8 mouse cellular contexts compared by ENCODE assay signal in genomic region chr9:96259753-96260520, GRCm38 (mm10).
A peak's percentile ranks its signal among the peaks of the same experiment; 100 is the strongest.
DNase-seq lines count a peak whose midpoint lies in the region; ATAC-seq and TF ChIP-seq lines count a peak whose summit lies in the region.

No protein-coding gene starts in this region.

- ATAC-seq in lung, postnatal 0 days: no peak
- no peak for ATAC-seq in heart, embryonic 14.5 days (ENCODE audit: insufficient number of reproducible peaks, insufficient read depth, low FRiP score, low read depth)
- peak; percentile 66 for ATAC-seq in megakaryocyte progenitor cell, adult 5-6 weeks (replicated peaks; ENCODE audit: poor library complexity)

- H3K9me3 ChIP-seq in lung, postnatal 0 days (ENCODE audit: low read length): no peaks in the 10 kb centered on the region
- no peaks in the 10 kb centered on the region for H3K9me3 ChIP-seq in heart, embryonic 14.5 days (ENCODE audit: control insufficient read depth, low read length)

- no peak for TF ChIP-seq EP300 in lung, postnatal 0 days (IDR thresholded peaks at IDR 0.05)

- H3K9ac ChIP-seq in lung, postnatal 0 days (replicated peaks; ENCODE audit: low read depth): no peak overlapping the region
- peak overlapping the region; percentile 72 for H3K9ac ChIP-seq in heart, embryonic 14.5 days (ENCODE audit: low read length)

- H3K27ac ChIP-seq in lung, postnatal 0 days (ENCODE audit: low read length): no peak overlapping the region
- no peak overlapping the region for H3K27ac ChIP-seq in heart, embryonic 14.5 days (replicated peaks in 1 of 2; ENCODE audit: control insufficient read depth in 1 of 2, insufficient read depth in 1 of 2, low read depth in 2 of 2, low read length in 2 of 2)

- H3K27me3 ChIP-seq in lung, postnatal 0 days (replicated peaks; ENCODE audit: insufficient read depth, low read length): no peaks in the 10 kb centered on the region
- no peaks in the 10 kb centered on the region for H3K27me3 ChIP-seq in heart, embryonic 14.5 days (ENCODE audit: control insufficient read depth, insufficient read depth, low read length)

- no peaks in the 10 kb centered on the region for H3K36me3 ChIP-seq in lung, postnatal 0 days (ENCODE audit: insufficient read depth, low read length)
- H3K36me3 ChIP-seq in heart, embryonic 14.5 days (ENCODE audit: control insufficient read depth, insufficient read depth, low read length): no peaks in the 10 kb centered on the region

- peak overlapping the region; percentile 22; the same call in 1 of the 2 replicates for H3K4me3 ChIP-seq in lung, postnatal 0 days (ENCODE audit: low read depth, low read length)
- peak overlapping the region; percentile 39 to 44 for H3K4me3 ChIP-seq in heart, embryonic 14.5 days (ENCODE audit: control insufficient read depth in 1 of 2, insufficient read depth in 1 of 2, low read depth in 1 of 2, low read length in 2 of 2)

- no peak for TF ChIP-seq CTCF in lung, postnatal 0 days (IDR thresholded peaks at IDR 0.05)

- H3K4me2 ChIP-seq in lung, postnatal 0 days (replicated peaks; ENCODE audit: low read depth, low read length): peak overlapping the region; percentile 47
- H3K4me2 ChIP-seq in heart, embryonic 14.5 days (ENCODE audit: low read length): peak overlapping the region; percentile 67

- H3K4me1 ChIP-seq in lung, postnatal 0 days (ENCODE audit: insufficient read depth, low read depth, low read length): no peaks in the 10 kb centered on the region
- H3K4me1 ChIP-seq in heart, embryonic 14.5 days (ENCODE audit: control insufficient read depth in 2 of 2, insufficient read depth in 2 of 2, low read length in 2 of 2): peaks cover 0 to 6% of the 10 kb centered on the region in 2 experiments; a peak in 1 of 4 replicates

- DNase-seq in lung, postnatal 0 days (ENCODE audit: low spot score): peak; percentile 16
- DNase-seq in lung, postnatal 36 days: no peak
- DNase-seq in cerebellum, postnatal 14 days: peak; percentile 24 to 43
- peak; percentile 34 to 44 for DNase-seq in kidney, postnatal 4 days
- peak; percentile 27 to 44 for DNase-seq in spleen, postnatal 14 days (ENCODE audit: low spot score in 2 of 2)
- DNase-seq in gastrocnemius, postnatal 10 days: no peak

- WGBS in lung, postnatal 0 days: 9% methylated on average over 10 of the region's 10 CpGs
- 7% methylated on average over 10 of the region's 10 CpGs for WGBS in heart, embryonic 14.5 days

Comparison
In these comparisons a context has a peak if more than half of its experiments do, and no peak if none do; other contexts are left out.
1. DNase-seq: peak in lung, postnatal 0 days (single experiment), cerebellum, postnatal 14 days (2 of 2), kidney, postnatal 4 days (2 of 2) and spleen, postnatal 14 days (2 of 2); none in lung, postnatal 36 days (single experiment) and gastrocnemius, postnatal 10 days (single experiment).